Mouse (Mus musculus): ENCODE data around the gene Dctpp1. TPM values are rescaled to one million over a fixed set of nuclear protein-coding genes. Genes with fewer than 3 reads are reported as not detected.

The Dctpp1 gene
- polyA plus RNA-seq, 1 experiment from 2014 or later = 205 TPM

GRCm38 (mm10) chr7:127210266-127210665 lies 50.2 kb downstream of the Dctpp1 start:
- Histone ChIP-seq H3K36me3 (ENCODE audit: control insufficient read depth, insufficient read depth, low read length) (no peaks in the 10 kb centered on the region), H3K4me2 (ENCODE audit: low read depth) (no peak overlapping the region), H3K4me3 (ENCODE audit: low read depth, low read length) (no peak overlapping the region), H3K9me3 (ENCODE audit: control insufficient read depth, low read length) (no peaks in the 10 kb centered on the region), H3K27ac (ENCODE audit: low read depth, low read length) (no peak overlapping the region), H3K27me3 (ENCODE audit: control insufficient read depth, insufficient read depth, low read length) (0 out of 2 replicates have a peak, but pooled peaks cover 2% of the 10 kb centered on the region), H3K9ac (ENCODE audit: low read length) (no peak overlapping the region), H3K4me1 (ENCODE audit: control insufficient read depth, insufficient read depth, low read length) (peaks cover 13% of the 10 kb centered on the region)
- 90% methylated on average over 4 of the region's 4 CpGs for WGBS
- DNase-seq (ENCODE audit: low spot score) (no peak), ATAC-seq (ENCODE audit: insufficient read depth, low FRiP score, low TSS enrichment) (no peak)

- no peak overlapping the region for H3K9ac ChIP-seq (ENCODE audit: low read length)
- H3K36me3 ChIP-seq (ENCODE audit: control insufficient read depth, insufficient read depth, low read length) = no peaks in the 10 kb centered on the region
- no peak overlapping the region for H3K4me3 ChIP-seq (ENCODE audit: low read depth, low read length)
- no peak for DNase-seq (ENCODE audit: low spot score)
- H3K4me2 ChIP-seq (ENCODE audit: low read depth) = peak overlapping the region; percentile 60; the same call in 1 of the 2 replicates
- ATAC-seq (ENCODE audit: insufficient read depth, low FRiP score, low TSS enrichment) = no peak
- H3K9me3 ChIP-seq (ENCODE audit: control insufficient read depth, low read length) = no peaks in the 10 kb centered on the region
- H3K4me1 ChIP-seq (ENCODE audit: control insufficient read depth, insufficient read depth, low read length) = peaks cover 13% of the 10 kb centered on the region
- 0 out of 2 replicates have a peak, but pooled peaks cover 2% of the 10 kb centered on the region for H3K27me3 ChIP-seq (ENCODE audit: control insufficient read depth, insufficient read depth, low read length)
- WGBS = 78% methylated on average over 5 of the region's 5 CpGs
- no peak overlapping the region for H3K27ac ChIP-seq (ENCODE audit: low read depth, low read length)
These were observed 50.7 kb downstream of the Dctpp1 start for GRCm38 (mm10) chr7:127209851-127210250.

GRCm38 (mm10) chr7:127208553-127209438 lies 51.7 kb downstream of the Dctpp1 start, which contains the start of gene Mylpf:
TSS of gene Mylpf (plus strand) at chr7:127208890.
- H3K4me3 ChIP-seq (ENCODE audit: low read depth, low read length) = peak within 1 kb of the TSS; percentile 61
- H3K4me1 ChIP-seq (ENCODE audit: control insufficient read depth, insufficient read depth, low read length) = peaks cover 13% of the 10 kb centered on the region
- WGBS = under 1% methylated on average over 35 of the region's 44 CpGs
- H3K9me3 ChIP-seq (ENCODE audit: control insufficient read depth, low read length) = no peaks in the 10 kb centered on the region
- DNase-seq (ENCODE audit: low spot score) = peak; percentile 97
- ATAC-seq (ENCODE audit: insufficient read depth, low FRiP score, low TSS enrichment) = peak; percentile 86
- H3K27ac ChIP-seq (ENCODE audit: low read depth, low read length) = peak within 1 kb of the TSS; percentile 76
- H3K9ac ChIP-seq (ENCODE audit: low read length) = peak within 1 kb of the TSS; percentile 88
- no peaks in the 10 kb centered on the region for H3K27me3 ChIP-seq (ENCODE audit: control insufficient read depth, insufficient read depth, low read length)
- peak within 1 kb of the TSS; percentile 91 for H3K4me2 ChIP-seq (ENCODE audit: low read depth)
- H3K36me3 ChIP-seq (ENCODE audit: control insufficient read depth, insufficient read depth, low read length) = no peaks in the 10 kb centered on the region

- H3K9ac ChIP-seq (ENCODE audit: low read length) = peak within 1 kb of the TSS; percentile 88
- ATAC-seq (ENCODE audit: insufficient read depth, low FRiP score, low TSS enrichment) (peak; percentile 25; the same call in 1 of the 2 replicates), DNase-seq (ENCODE audit: low spot score) (no peak)
- 0 out of 2 replicates have a peak, but pooled peaks cover under 1% of the 10 kb centered on the region for H3K36me3 ChIP-seq (ENCODE audit: control insufficient read depth, insufficient read depth, low read length)
- peak within 1 kb of the TSS; percentile 61 for H3K4me3 ChIP-seq (ENCODE audit: low read depth, low read length)
- WGBS = 0% methylated on average over 7 of the region's 44 CpGs
- H3K27ac ChIP-seq (ENCODE audit: low read depth, low read length) = peak within 1 kb of the TSS; percentile 76
- no peaks in the 10 kb centered on the region for H3K9me3 ChIP-seq (ENCODE audit: control insufficient read depth, low read length)
- H3K4me1 ChIP-seq (ENCODE audit: control insufficient read depth, insufficient read depth, low read length) = peaks cover 13% of the 10 kb centered on the region
- peak within 1 kb of the TSS; percentile 91 for H3K4me2 ChIP-seq (ENCODE audit: low read depth)
- H3K27me3 ChIP-seq (ENCODE audit: control insufficient read depth, insufficient read depth, low read length) = no peaks in the 10 kb centered on the region
These were observed 52.3 kb downstream of the Dctpp1 start, which contains the start of gene Tbc1d10b for GRCm38 (mm10) chr7:127208295-127208552. TSS of gene Tbc1d10b (minus strand) at chr7:127208468.

- WGBS = under 1% methylated on average over 52 of the region's 53 CpGs
- H3K27ac ChIP-seq (ENCODE audit: low read depth, low read length) = peak overlapping the region; percentile 76
- H3K4me2 ChIP-seq (ENCODE audit: low read depth) = peak overlapping the region; percentile 91
- DNase-seq (ENCODE audit: low spot score) (peak; percentile 46), ATAC-seq (ENCODE audit: insufficient read depth, low FRiP score, low TSS enrichment) (peak; percentile 17; the same call in 1 of the 2 replicates)
- H3K9me3 ChIP-seq (ENCODE audit: control insufficient read depth, low read length) = no peaks in the 10 kb centered on the region
- peaks cover 13% of the 10 kb centered on the region for H3K4me1 ChIP-seq (ENCODE audit: control insufficient read depth, insufficient read depth, low read length)
- H3K9ac ChIP-seq (ENCODE audit: low read length) = peak overlapping the region; percentile 88
- no peaks in the 10 kb centered on the region for H3K27me3 ChIP-seq (ENCODE audit: control insufficient read depth, insufficient read depth, low read length)
- H3K4me3 ChIP-seq (ENCODE audit: low read depth, low read length) = peak overlapping the region; percentile 61
- H3K36me3 ChIP-seq (ENCODE audit: control insufficient read depth, insufficient read depth, low read length) = 0 out of 2 replicates have a peak, but pooled peaks cover 4% of the 10 kb centered on the region
These were observed 52.9 kb downstream of the Dctpp1 start for GRCm38 (mm10) chr7:127207374-127208294.

Other genes starting within 250 kb of the Dctpp1 start
- 3.0 and 4.2 TPM in 2 replicates for gene Mvp, start 246.1 kb downstream of the Dctpp1 start, polyA plus RNA-seq (2014; fragmentation: Nextera tagmentation; extraction: Ambion mirVana)
- gene Pagr1b, start 244.2 kb downstream of the Dctpp1 start, polyA plus RNA-seq (2014; fragmentation: Nextera tagmentation; extraction: Ambion mirVana) = 1.1 TPM in 1 of 2 replicates, not detected in the other
- gene Pagr1a, start 243.4 kb downstream of the Dctpp1 start, polyA plus RNA-seq (2014; fragmentation: Nextera tagmentation; extraction: Ambion mirVana) = 99.6 and 105 TPM in 2 replicates
- 14.3 and 19.4 TPM in 2 replicates for gene Gm42742, start 239.6 kb downstream of the Dctpp1 start, polyA plus RNA-seq (2014; fragmentation: Nextera tagmentation; extraction: Ambion mirVana)
- 6.2 and 6.9 TPM in 2 replicates for gene Prrt2, start 239.5 kb downstream of the Dctpp1 start, polyA plus RNA-seq (2014; fragmentation: Nextera tagmentation; extraction: Ambion mirVana)
- gene Maz, start 233.7 kb downstream of the Dctpp1 start, polyA plus RNA-seq (2014; fragmentation: Nextera tagmentation; extraction: Ambion mirVana) = 90.8 and 94.5 TPM in 2 replicates
- gene Kif22, start 218.2 kb downstream of the Dctpp1 start, polyA plus RNA-seq (2014; fragmentation: Nextera tagmentation; extraction: Ambion mirVana) = 156 and 168 TPM in 2 replicates
- gene Zg16, start 173.4 kb downstream of the Dctpp1 start, polyA plus RNA-seq (2014; fragmentation: Nextera tagmentation; extraction: Ambion mirVana) = not detected in 2 replicates
- gene AI467606, start 169.3 kb downstream of the Dctpp1 start, polyA plus RNA-seq (2014; fragmentation: Nextera tagmentation; extraction: Ambion mirVana) = 1.0 and 1.1 TPM in 2 replicates
- 1.8 and 2.0 TPM in 2 replicates for gene Qprt, start 138.5 kb downstream of the Dctpp1 start, polyA plus RNA-seq (2014; fragmentation: Nextera tagmentation; extraction: Ambion mirVana)
- 0.27 TPM in 1 of 2 replicates, not detected in the other for gene Spn, start 122.9 kb downstream of the Dctpp1 start, polyA plus RNA-seq (2014; fragmentation: Nextera tagmentation; extraction: Ambion mirVana)
- gene Cd2bp2, start 64.7 kb downstream of the Dctpp1 start, polyA plus RNA-seq (2014; fragmentation: Nextera tagmentation; extraction: Ambion mirVana) = 91.6 and 92.0 TPM in 2 replicates
- gene Tbc1d10b, start 52.2 kb downstream of the Dctpp1 start, polyA plus RNA-seq (2014; fragmentation: Nextera tagmentation; extraction: Ambion mirVana) = 23.9 and 28.8 TPM in 2 replicates
- 87.1 and 113 TPM in 2 replicates for gene Mylpf, start 51.8 kb downstream of the Dctpp1 start, polyA plus RNA-seq (2014; fragmentation: Nextera tagmentation; extraction: Ambion mirVana)
- 28.7 and 31.4 TPM in 2 replicates for gene Zfp553, start 27.6 kb downstream of the Dctpp1 start, polyA plus RNA-seq (2014; fragmentation: Nextera tagmentation; extraction: Ambion mirVana)
- gene Sept1, start 27.6 kb downstream of the Dctpp1 start, polyA plus RNA-seq (2014; fragmentation: Nextera tagmentation; extraction: Ambion mirVana) = 19.6 and 22.0 TPM in 2 replicates
- 53.2 and 54.5 TPM in 2 replicates for gene Zfp771, start 16.4 kb downstream of the Dctpp1 start, polyA plus RNA-seq (2014; fragmentation: Nextera tagmentation; extraction: Ambion mirVana)
- gene Sephs2, start 13.3 kb upstream of the Dctpp1 start, polyA plus RNA-seq (2014; fragmentation: Nextera tagmentation; extraction: Ambion mirVana) = 78.0 and 79.2 TPM in 2 replicates
- 1.2 and 1.4 TPM in 2 replicates for gene Itgal, start 35.6 kb upstream of the Dctpp1 start, polyA plus RNA-seq (2014; fragmentation: Nextera tagmentation; extraction: Ambion mirVana)
- gene Zfp768, start 84.9 kb upstream of the Dctpp1 start, polyA plus RNA-seq (2014; fragmentation: Nextera tagmentation; extraction: Ambion mirVana) = 5.1 and 7.0 TPM in 2 replicates
- gene Zfp747, start 115.3 kb upstream of the Dctpp1 start, polyA plus RNA-seq (2014; fragmentation: Nextera tagmentation; extraction: Ambion mirVana) = 9.4 and 9.8 TPM in 2 replicates
- gene 9130019O22Rik, start 126.5 kb upstream of the Dctpp1 start, polyA plus RNA-seq (2014; fragmentation: Nextera tagmentation; extraction: Ambion mirVana) = 6.5 and 8.9 TPM in 2 replicates
- 7.1 and 8.1 TPM in 2 replicates for gene E430018J23Rik, start 132.9 kb upstream of the Dctpp1 start, polyA plus RNA-seq (2014; fragmentation: Nextera tagmentation; extraction: Ambion mirVana)
- gene Zfp764, start 146.1 kb upstream of the Dctpp1 start, polyA plus RNA-seq (2014; fragmentation: Nextera tagmentation; extraction: Ambion mirVana) = 7.5 and 7.6 TPM in 2 replicates
- 31.6 and 33.9 TPM in 2 replicates for gene Zfp688, start 161.4 kb upstream of the Dctpp1 start, polyA plus RNA-seq (2014; fragmentation: Nextera tagmentation; extraction: Ambion mirVana)
- gene Zfp689, start 188.4 kb upstream of the Dctpp1 start, polyA plus RNA-seq (2014; fragmentation: Nextera tagmentation; extraction: Ambion mirVana) = 11.7 and 16.4 TPM in 2 replicates
- gene Prr14, start 198.9 kb upstream of the Dctpp1 start, polyA plus RNA-seq (2014; fragmentation: Nextera tagmentation; extraction: Ambion mirVana) = 55.5 and 71.8 TPM in 2 replicates
- gene Fbrs, start 218.5 kb upstream of the Dctpp1 start, polyA plus RNA-seq (2014; fragmentation: Nextera tagmentation; extraction: Ambion mirVana) = 15.4 and 17.1 TPM in 2 replicates

Measured in neural tube, embryonic 11.5 days (tissue).